Mouse (Mus musculus): ENCODE results near the gene Gm10322.

Gene Gm10322

GRCm38 (mm10) chr10:59615981-59616520 lies at the start of gene Gm10322:
Gene Gm10322, plus strand, starts transcription at chr10:59616063.
- in situ Hi-C loops (cut with MboI, MseI), result no loop called here

- in situ Hi-C loops (cut with MboI, MseI), result no loop called here
Observed at GRCm38 (mm10) chr10:59566968-59567367, 48.9 kb upstream of the Gm10322 start.

- in situ Hi-C loops (cut with MboI, MseI), result no loop called here
Observed at GRCm38 (mm10) chr10:59568665-59569480, 47.0 kb upstream of the Gm10322 start.

GRCm38 (mm10) chr10:59569481-59569869 lies 46.4 kb upstream of the Gm10322 start:
- in situ Hi-C loops (cut with MboI, MseI), result no loop called here

- in situ Hi-C loops (cut with MboI, MseI), result no loop called here
Observed at GRCm38 (mm10) chr10:59570360-59570759, 45.5 kb upstream of the Gm10322 start.

GRCm38 (mm10) chr10:59570780-59571179 lies 45.1 kb upstream of the Gm10322 start:
- in situ Hi-C loops (cut with MboI, MseI), result no loop called here

- in situ Hi-C loops (cut with MboI, MseI), result no loop called here
Observed at GRCm38 (mm10) chr10:59571273-59571672, 44.6 kb upstream of the Gm10322 start.

GRCm38 (mm10) chr10:59571964-59572363 lies 43.9 kb upstream of the Gm10322 start:
- in situ Hi-C loops (cut with MboI, MseI), result no loop called here

- in situ Hi-C loops (cut with MboI, MseI), result no loop called here
Observed at GRCm38 (mm10) chr10:59576305-59576704, 39.6 kb upstream of the Gm10322 start.

- in situ Hi-C loops (cut with MboI, MseI), result no loop called here
Observed at GRCm38 (mm10) chr10:59577871-59578801, 37.7 kb upstream of the Gm10322 start.

GRCm38 (mm10) chr10:59579645-59580044 lies 36.2 kb upstream of the Gm10322 start:
- in situ Hi-C loops (cut with MboI, MseI), result no loop called here

- in situ Hi-C loops (cut with MboI, MseI), result no loop called here
Observed at GRCm38 (mm10) chr10:59580593-59581149, 35.2 kb upstream of the Gm10322 start.

GRCm38 (mm10) chr10:59581826-59582543 lies 33.9 kb upstream of the Gm10322 start:
- in situ Hi-C loops (cut with MboI, MseI), result no loop called here

GRCm38 (mm10) chr10:59585621-59586020 lies 30.2 kb upstream of the Gm10322 start:
- in situ Hi-C loops (cut with MboI, MseI), result no loop called here

- in situ Hi-C loops (cut with MboI, MseI), result no loop called here
Observed at GRCm38 (mm10) chr10:59586821-59587220, 29.0 kb upstream of the Gm10322 start.

GRCm38 (mm10) chr10:59588135-59588534 lies 27.7 kb upstream of the Gm10322 start:
- in situ Hi-C loops (cut with MboI, MseI), result no loop called here

- in situ Hi-C loops (cut with MboI, MseI), result no loop called here
Observed at GRCm38 (mm10) chr10:59589420-59589819, 26.4 kb upstream of the Gm10322 start.

- in situ Hi-C loops (cut with MboI, MseI), result no loop called here
Observed at GRCm38 (mm10) chr10:59589856-59590255, 26.0 kb upstream of the Gm10322 start.

- in situ Hi-C loops (cut with MboI, MseI), result no loop called here
Observed at GRCm38 (mm10) chr10:59590606-59591005, 25.3 kb upstream of the Gm10322 start.

GRCm38 (mm10) chr10:59593826-59594570 lies 21.9 kb upstream of the Gm10322 start:
- in situ Hi-C loops (cut with MboI, MseI), result no loop called here
